Mouse (Mus musculus): ENCODE data around the gene Mucl3.

Gene Mucl3

GRCm38 (mm10) chr17:35635202-35635601, 8.3 kb downstream of the Mucl3 start:
- no peak for DNase-seq

- DNase-seq: no peak
Measured at GRCm38 (mm10) chr17:35633992-35634391, 9.5 kb downstream of the Mucl3 start.

GRCm38 (mm10) chr17:35626537-35626936, 17.0 kb downstream of the Mucl3 start, which contains the start of gene Gm9573:
Gene Gm9573, minus strand, starts transcription at chr17:35626637.
- no peak for DNase-seq

GRCm38 (mm10) chr17:35617127-35617526, 26.4 kb downstream of the Mucl3 start:
- DNase-seq: no peak

- DNase-seq: no peak
Measured at GRCm38 (mm10) chr17:35601736-35602354, 41.6 kb downstream of the Mucl3 start.

GRCm38 (mm10) chr17:35601249-35601648, 42.2 kb downstream of the Mucl3 start, which contains the start of gene Sfta2:
Gene Sfta2, plus strand, starts transcription at chr17:35601549.
- no peak for DNase-seq

- no peak for DNase-seq
Measured at GRCm38 (mm10) chr17:35597399-35597798, 46.1 kb downstream of the Mucl3 start.

GRCm38 (mm10) chr17:35594456-35594855, 49.0 kb downstream of the Mucl3 start:
- DNase-seq: no peak

GRCm38 (mm10) chr17:35593786-35594185, 49.7 kb downstream of the Mucl3 start:
- DNase-seq: no peak

- DNase-seq: no peak
Measured at GRCm38 (mm10) chr17:35592131-35592530, 51.4 kb downstream of the Mucl3 start.

GRCm38 (mm10) chr17:35591731-35592130, 51.8 kb downstream of the Mucl3 start:
- DNase-seq: no peak

GRCm38 (mm10) chr17:35591219-35591578, 52.3 kb downstream of the Mucl3 start:
- DNase-seq: no peak

GRCm38 (mm10) chr17:35590410-35591218, 52.9 kb downstream of the Mucl3 start:
- no peak for DNase-seq

GRCm38 (mm10) chr17:35588387-35588786, 55.1 kb downstream of the Mucl3 start:
- DNase-seq: no peak

- no peak for DNase-seq
Measured at GRCm38 (mm10) chr17:35587291-35587690, 56.2 kb downstream of the Mucl3 start.
